Mouse (Mus musculus) ovary, postnatal 36 days (tissue): ENCODE results near the gene Flt3.

Source experiments
- DNase-seq: peaks from one replicate; pipeline ENCODE4 v3.0.0; 2022; ENCODE audit warnings: low spot score, mixed read lengths

Flt3 gene

GRCm38 (mm10) chr5:147408731-147409130 is 8.4 kb upstream of the Flt3 start:
- no peak for DNase-seq

- no peak for DNase-seq
Measured at GRCm38 (mm10) chr5:147406135-147406534, 5.8 kb upstream of the Flt3 start.

- peak; percentile 38 for DNase-seq
Measured at GRCm38 (mm10) chr5:147402505-147402904, 2.2 kb upstream of the Flt3 start.

GRCm38 (mm10) chr5:147401024-147401423 is 735 bp upstream of the Flt3 start:
- DNase-seq = no peak

- DNase-seq = no peak
Measured at GRCm38 (mm10) chr5:147400505-147400979, 253 bp upstream of the Flt3 start.

- DNase-seq = no peak
Measured at GRCm38 (mm10) chr5:147395050-147395449, 5.2 kb downstream of the Flt3 start.

- no peak for DNase-seq
Measured at GRCm38 (mm10) chr5:147392667-147393213, 7.5 kb downstream of the Flt3 start.

- no peak for DNase-seq
Measured at GRCm38 (mm10) chr5:147390772-147391171, 9.5 kb downstream of the Flt3 start.

GRCm38 (mm10) chr5:147389052-147389451 is 11.2 kb downstream of the Flt3 start:
- no peak for DNase-seq

GRCm38 (mm10) chr5:147388376-147389008 is 11.8 kb downstream of the Flt3 start:
- no peak for DNase-seq

- no peak for DNase-seq
Measured at GRCm38 (mm10) chr5:147386865-147387264, 13.4 kb downstream of the Flt3 start.

GRCm38 (mm10) chr5:147381396-147381795 is 18.9 kb downstream of the Flt3 start:
- DNase-seq = no peak

GRCm38 (mm10) chr5:147379481-147379880 is 20.8 kb downstream of the Flt3 start:
- DNase-seq = no peak

- DNase-seq = no peak
Measured at GRCm38 (mm10) chr5:147370276-147370675, 30.0 kb downstream of the Flt3 start.

- no peak for DNase-seq
Measured at GRCm38 (mm10) chr5:147368221-147368620, 32.1 kb downstream of the Flt3 start.

GRCm38 (mm10) chr5:147365995-147366765 is 34.1 kb downstream of the Flt3 start:
- no peak for DNase-seq

GRCm38 (mm10) chr5:147363054-147363453 is 37.2 kb downstream of the Flt3 start:
- DNase-seq = no peak

GRCm38 (mm10) chr5:147358481-147358880 is 41.8 kb downstream of the Flt3 start:
- no peak for DNase-seq

GRCm38 (mm10) chr5:147357536-147357935 is 42.8 kb downstream of the Flt3 start:
- DNase-seq = no peak

GRCm38 (mm10) chr5:147356260-147357055 is 43.8 kb downstream of the Flt3 start:
- no peak for DNase-seq

- DNase-seq = no peak
Measured at GRCm38 (mm10) chr5:147355788-147356187, 44.5 kb downstream of the Flt3 start.

- DNase-seq = no peak
Measured at GRCm38 (mm10) chr5:147354985-147355384, 45.3 kb downstream of the Flt3 start.
